Mouse (Mus musculus) naive thymus-derived CD4-positive, alpha-beta T cell, adult 5 months (primary cell): Measurements from ENCODE around the gene Tex52. TPM values are rescaled to one million over a fixed set of nuclear protein-coding genes. Genes with fewer than 3 reads are reported as not detected.

Experiments used
- polyA plus RNA-seq: library from polyadenylated mRNA; unstranded; fragments of 100-300 nt; shearing (Covaris generic); gene quantifications from one replicate; pipeline ENCODE4 v1.2.1, GENCODE M21; 2017

Tex52 gene
- polyA plus RNA-seq, result not detected

GRCm38 (mm10) chr6:128375192-128375591, at the start of gene Tex52, which contains the start of gene Gm44596:
TSS of gene Tex52 (plus strand) at chr6:128375456.
TSS of gene Gm44596 (plus strand) at chr6:128375503.

GRCm38 (mm10) chr6:128355726-128356416, 19.4 kb upstream of the Tex52 start, which contains the start of gene Tulp3:
TSS of gene Tulp3 (minus strand) at chr6:128355851.

GRCm38 (mm10) chr6:128362381-128363006, 12.8 kb upstream of the Tex52 start, which contains the start of the genes Rhno1 and Foxm1:
TSS of gene Rhno1 (minus strand) at chr6:128362911.
TSS of gene Foxm1 (plus strand) at chr6:128362967.

GRCm38 (mm10) chr6:128398996-128399395, 23.7 kb downstream of the Tex52 start, which contains the start of gene Nrip2:
TSS of gene Nrip2 (plus strand) at chr6:128399296.

GRCm38 (mm10) chr6:128424269-128425019, 49.2 kb downstream of the Tex52 start, which contains the start of gene Itfg2:
TSS of gene Itfg2 (minus strand) at chr6:128424931.

Other genes starting within 250 kb of the Tex52 start
- 6.2 TPM for gene Tspan9, start 231.9 kb upstream of the Tex52 start, polyA plus RNA-seq
- not detected for gene Tead4, start 74.6 kb upstream of the Tex52 start, polyA plus RNA-seq
- gene Tulp3, start 19.6 kb upstream of the Tex52 start, polyA plus RNA-seq, result 1.4 TPM
- 58.4 TPM for gene Rhno1, start 12.5 kb upstream of the Tex52 start, polyA plus RNA-seq
- 2.6 TPM for gene Foxm1, start 12.5 kb upstream of the Tex52 start, polyA plus RNA-seq
- not detected for gene Gm44596, start within 50 bp of the Tex52 start, polyA plus RNA-seq
- 0.81 TPM for gene Nrip2, start 23.8 kb downstream of the Tex52 start, polyA plus RNA-seq
- 43.5 TPM for gene Itfg2, start 49.5 kb downstream of the Tex52 start, polyA plus RNA-seq
- gene Fkbp4, start 63.2 kb downstream of the Tex52 start, polyA plus RNA-seq, result 162 TPM
- gene Pzp, start 151.3 kb downstream of the Tex52 start, polyA plus RNA-seq, result not detected
- not detected for gene A2ml1, start 206.2 kb downstream of the Tex52 start, polyA plus RNA-seq
- not detected for gene Klrb1a, start 248.1 kb downstream of the Tex52 start, polyA plus RNA-seq